Mouse (Mus musculus) kidney, embryonic 16.5 days (tissue): Measurements from ENCODE around the gene Hdhd3. TPM values are rescaled to one million over a fixed set of nuclear protein-coding genes. Genes with fewer than 3 reads are reported as not detected.

Experiments
- ATAC-seq: fragments of 200-750 bp; cut with Nextera tagmentation; 2 replicates; pipeline ENCODE4 v1.8.0; 2017; ENCODE audit warnings: moderate TSS enrichment; ENCODE audit not compliant: low FRiP score, low TSS enrichment
- H3K27ac ChIP-seq: fragments of 300-500 bp; sonication (generic); 2 replicates; pipeline ENCODE4 v1.5.1; 2014; ENCODE audit warnings: low read length
- H3K27me3 ChIP-seq: fragments of 300-500 bp; sonication (generic); 2 replicates; pipeline ENCODE4 v1.6.1; 2014; ENCODE audit warnings: low read length, control low read depth, mixed read lengths; ENCODE audit not compliant: insufficient read depth
- H3K36me3 ChIP-seq: fragments of 300-500 bp; sonication (generic); 2 replicates; pipeline ENCODE4 v1.6.1; 2014; ENCODE audit warnings: low read length, control low read depth, mixed read lengths; ENCODE audit not compliant: insufficient read depth
- H3K4me1 ChIP-seq: fragments of 300-500 bp; sonication (generic); 2 replicates; pipeline ENCODE4 v1.6.1; 2014; ENCODE audit warnings: low read length, control low read depth, mixed read lengths; ENCODE audit not compliant: insufficient read depth
- H3K4me2 ChIP-seq: fragments of 300-500 bp; sonication (generic); replicated peaks from 2 replicates; pipeline ENCODE4 v1.6.1; 2014; ENCODE audit warnings: low read depth, low read length
- H3K4me3 ChIP-seq: fragments of 300-500 bp; sonication (generic); 2 replicates; pipeline ENCODE4 v1.5.1; 2014; ENCODE audit warnings: mild to moderate bottlenecking, low read length
- H3K9ac ChIP-seq: fragments of 300-500 bp; sonication (generic); replicated peaks from 2 replicates; pipeline ENCODE4 v1.6.1; 2014; ENCODE audit warnings: low read length
- H3K9me3 ChIP-seq: fragments of 300-500 bp; sonication (generic); 2 replicates; pipeline ENCODE4 v1.6.1; 2016; ENCODE audit warnings: low read length, control low read depth
- WGBS: fragments of 180-500 bp; shearing (Covaris S2); extraction: QIAGEN DNeasy Blood & Tissue Kit; methylation state at CpG from one replicate; pipeline ENCODE4 v1.1.7; 2014; 5-methylcytosine and 5-hydroxymethylcytosine counted together
- polyA plus RNA-seq: library from polyadenylated mRNA; unstranded; fragments of >200 nt; fragmentation: Nextera tagmentation; extraction: Ambion mirVana; gene quantifications from 2 replicates; pipeline ENCODE4 v1.2.1, GENCODE M21; 2015

The Hdhd3 gene
- polyA plus RNA-seq, 1 experiment from 2014 or later = 20.6 TPM

DNA sequence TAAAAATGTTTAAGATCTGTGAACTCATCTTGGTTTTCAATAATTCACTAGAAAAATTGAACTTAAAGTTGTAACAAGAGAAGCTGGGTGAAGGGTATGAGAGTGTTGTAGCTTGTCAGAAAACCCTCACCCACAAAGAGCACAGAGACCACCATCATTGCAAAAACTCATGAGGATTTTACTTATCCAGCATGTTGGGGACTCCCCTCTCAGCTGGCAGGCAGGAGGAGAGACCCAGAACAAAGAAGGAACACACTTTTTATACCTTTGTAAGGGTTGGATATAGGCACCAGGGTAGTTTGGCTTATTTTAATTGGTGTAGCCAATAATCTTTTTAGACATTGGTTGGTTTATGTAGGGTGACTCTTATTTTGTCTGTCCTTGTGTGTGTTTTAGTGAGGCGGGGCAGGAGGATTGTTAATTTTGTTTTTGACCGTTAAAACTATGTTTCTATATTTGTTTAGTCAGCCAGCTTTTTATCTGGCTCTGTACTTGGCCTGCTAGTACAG is 17.7 kb upstream of the Hdhd3 start:
- no peak for ATAC-seq
- Histone ChIP-seq H3K36me3 (peaks cover 5% of the 10 kb centered on the region; the same call in 1 of the 2 replicates), H3K4me2 (no peak overlapping the region), H3K9me3 (no peaks in the 10 kb centered on the region), H3K4me3 (no peak overlapping the region), H3K27ac (no peak overlapping the region), H3K27me3 (no peaks in the 10 kb centered on the region), H3K4me1 (peaks cover 41% of the 10 kb centered on the region), H3K9ac (no peak overlapping the region)
- WGBS = 89% methylated on average over 2 of the region's 2 CpGs

DNA sequence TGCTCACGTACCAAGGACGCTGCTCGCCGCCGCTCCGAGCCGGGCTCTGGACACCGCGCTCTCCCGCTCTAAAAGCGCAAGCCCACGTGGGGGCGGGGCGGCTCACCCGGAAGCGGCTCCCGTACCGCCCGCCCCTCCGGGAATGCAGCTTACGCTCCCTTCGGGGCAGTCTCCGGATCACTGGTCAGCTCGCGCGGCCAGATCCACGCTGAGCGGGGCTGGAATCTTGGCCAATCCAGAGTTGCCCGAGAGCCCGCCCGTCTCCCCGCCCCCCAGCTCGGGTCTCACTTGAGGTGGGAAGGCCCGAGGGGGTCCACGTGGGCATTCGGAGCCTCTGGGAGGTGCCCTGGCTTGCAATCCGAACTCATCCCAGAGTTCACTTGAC is 16.6 kb upstream of the Hdhd3 start, which contains the start of gene Alad:
Gene Alad, minus strand, starts transcription at position 70 of the 385 bp plus-strand sequence.
- H3K27ac ChIP-seq = peak within 1 kb of the TSS; percentile 89
- H3K9ac ChIP-seq = peak within 1 kb of the TSS; percentile 75
- H3K4me3 ChIP-seq = peak within 1 kb of the TSS; percentile 74
- peaks cover 52% of the 10 kb centered on the region for H3K4me1 ChIP-seq
- 0% methylated on average over 37 of the region's 37 CpGs for WGBS
- H3K36me3 ChIP-seq = peaks cover 5% of the 10 kb centered on the region; the same call in 1 of the 2 replicates
- H3K9me3 ChIP-seq = no peaks in the 10 kb centered on the region
- ATAC-seq = peak; percentile 93
- peak within 1 kb of the TSS; percentile 72 for H3K4me2 ChIP-seq
- no peaks in the 10 kb centered on the region for H3K27me3 ChIP-seq

DNA sequence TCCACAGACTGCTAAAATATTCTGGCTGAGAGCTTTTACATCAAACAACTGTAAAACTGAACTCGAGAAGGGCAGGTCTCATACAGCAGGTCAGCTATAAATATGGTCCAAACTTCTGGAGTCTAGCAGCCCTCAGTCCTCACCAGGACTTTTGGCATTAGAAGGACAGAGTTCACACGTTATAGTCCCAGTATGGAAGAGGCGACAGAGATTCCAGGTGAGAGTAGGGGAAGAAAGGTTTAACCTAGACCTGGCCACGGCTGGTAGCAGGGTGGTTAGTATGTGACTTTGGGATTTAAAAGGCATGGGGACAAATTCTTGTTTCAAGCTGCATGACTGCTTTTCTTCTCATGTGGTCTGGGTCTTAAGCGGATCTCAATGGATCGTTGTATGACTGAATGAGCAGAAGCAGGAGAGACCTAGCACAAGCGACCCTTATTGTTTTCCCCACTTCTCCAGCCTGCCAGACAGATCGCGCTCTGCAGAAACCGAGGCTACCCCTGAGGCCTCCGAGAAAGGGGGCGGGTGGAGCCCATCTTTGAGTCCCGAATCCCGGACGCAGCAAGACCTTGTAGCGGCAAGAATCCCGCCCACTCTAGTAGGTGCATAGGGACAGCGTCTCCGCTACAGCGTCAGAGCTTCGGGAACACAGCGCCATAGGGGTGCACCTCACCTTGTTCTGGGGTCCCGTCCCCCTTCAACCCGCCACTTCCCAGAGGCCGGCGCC is 16.0 kb upstream of the Hdhd3 start:
- H3K27me3 ChIP-seq = no peaks in the 10 kb centered on the region
- ATAC-seq = peak; percentile 72
- H3K4me2 ChIP-seq = peak overlapping the region; percentile 72
- H3K4me3 ChIP-seq = peak overlapping the region; percentile 74
- no peaks in the 10 kb centered on the region for H3K9me3 ChIP-seq
- peak overlapping the region; percentile 89 for H3K27ac ChIP-seq
- H3K4me1 ChIP-seq = peaks cover 51% of the 10 kb centered on the region
- peak overlapping the region; percentile 75 for H3K9ac ChIP-seq
- peaks cover 5% of the 10 kb centered on the region; the same call in 1 of the 2 replicates for H3K36me3 ChIP-seq
- under 1% methylated on average over 26 of the region's 26 CpGs for WGBS

DNA sequence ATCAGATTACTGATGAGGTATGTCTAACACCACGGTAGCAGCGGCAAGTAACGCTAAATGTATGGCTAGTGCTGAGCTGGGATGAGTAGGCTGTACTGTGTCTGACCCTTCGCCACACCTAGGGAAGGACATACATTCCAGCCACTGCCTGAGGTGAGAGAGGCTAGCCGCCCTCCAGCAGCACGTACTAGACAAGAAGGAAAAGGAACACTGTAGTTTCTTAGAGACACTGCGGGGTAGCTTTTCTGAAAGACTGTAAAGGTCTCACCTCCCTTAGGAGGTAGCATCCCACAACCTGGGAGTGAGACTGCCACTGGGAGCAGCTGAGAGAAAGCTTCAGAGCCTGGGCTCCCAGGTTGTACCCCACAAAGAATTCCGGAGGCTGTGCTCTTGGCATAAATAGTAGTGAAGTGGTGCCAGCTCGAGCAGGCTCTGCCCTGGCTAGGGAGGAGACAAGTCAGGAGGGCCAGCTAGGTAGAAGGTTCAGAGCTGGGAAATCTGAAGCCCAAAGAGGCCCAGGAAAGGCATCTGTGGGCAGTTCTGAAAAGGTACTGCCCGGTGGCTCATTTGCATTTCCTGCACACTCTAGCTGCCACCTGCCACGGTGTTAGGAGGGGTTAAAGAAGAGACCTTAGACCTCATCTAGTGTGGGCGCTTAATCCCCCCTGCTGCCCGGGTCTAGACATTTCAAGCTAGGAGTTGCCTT is 15.3 kb upstream of the Hdhd3 start:
- H3K4me2 ChIP-seq = peak overlapping the region; percentile 72
- peak overlapping the region; percentile 74 for H3K4me3 ChIP-seq
- H3K27me3 ChIP-seq = no peaks in the 10 kb centered on the region
- H3K9ac ChIP-seq = peak overlapping the region; percentile 75
- WGBS = 25% methylated on average over 13 of the region's 13 CpGs
- H3K27ac ChIP-seq = peak overlapping the region; percentile 89
- H3K9me3 ChIP-seq = no peaks in the 10 kb centered on the region
- peak; percentile 18 for ATAC-seq
- H3K4me1 ChIP-seq = peaks cover 46% of the 10 kb centered on the region
- peaks cover 9% of the 10 kb centered on the region; the same call in 1 of the 2 replicates for H3K36me3 ChIP-seq

DNA sequence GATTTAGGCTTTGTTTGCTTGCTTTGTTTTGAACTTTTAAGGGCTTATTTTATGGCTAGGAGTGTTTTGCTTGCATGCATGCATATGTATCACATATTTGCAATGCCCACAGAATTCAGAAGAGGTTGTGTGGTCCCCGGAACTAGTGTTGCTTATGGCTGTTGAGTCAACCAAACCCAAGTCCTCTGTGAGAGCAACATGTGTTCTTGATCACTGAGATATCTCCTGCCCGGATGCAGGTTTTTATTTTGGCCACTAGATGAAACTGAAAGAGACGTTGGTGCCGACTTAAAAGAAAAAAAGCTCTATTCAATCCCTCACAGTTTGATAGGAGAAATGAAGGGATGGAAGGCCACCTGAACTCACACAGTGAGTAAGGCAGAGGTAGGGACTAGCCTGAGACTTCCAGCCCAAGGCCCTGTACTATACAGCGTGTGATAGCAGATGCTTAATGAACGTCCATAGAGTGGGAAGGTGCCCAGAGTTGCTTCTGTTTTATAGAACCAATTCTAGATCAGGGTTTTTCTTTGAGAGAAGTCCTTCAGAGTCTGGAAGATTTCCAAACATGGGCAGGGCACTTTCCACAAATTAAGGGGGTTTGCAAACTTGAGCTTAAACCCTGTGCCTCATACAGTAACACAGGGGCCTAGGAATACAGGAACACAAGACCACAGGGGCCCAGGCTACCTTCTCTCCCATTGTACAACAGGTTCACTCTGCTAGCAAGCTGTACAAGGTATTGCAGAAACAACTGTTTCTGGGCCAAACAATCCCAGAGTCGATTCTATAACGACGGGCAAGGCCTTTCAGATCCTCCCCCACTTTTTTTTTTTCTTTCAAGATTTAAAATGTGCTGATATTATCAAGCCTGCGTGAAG is 14.5 kb upstream of the Hdhd3 start:
- WGBS = 59% methylated on average over 10 of the region's 10 CpGs

DNA sequence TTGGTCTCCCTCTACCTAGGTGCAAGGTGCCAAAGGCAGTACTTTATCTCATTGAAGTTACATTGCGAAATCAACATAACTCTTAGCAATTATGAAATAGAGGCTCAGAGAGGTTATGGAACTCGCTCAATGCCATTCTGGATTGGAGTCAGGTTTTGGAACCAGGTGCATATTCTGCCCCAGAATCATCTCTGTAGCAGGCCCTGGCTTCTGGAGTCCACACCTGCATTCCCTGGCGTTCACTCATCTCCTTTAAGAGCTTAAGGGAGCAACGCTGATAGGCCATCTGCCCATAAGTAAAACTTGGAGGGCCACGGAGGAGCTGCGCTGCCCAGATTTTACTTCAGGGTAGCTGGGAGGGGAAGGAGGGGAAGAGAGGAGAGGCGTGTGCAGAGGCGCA is 13.8 kb upstream of the Hdhd3 start:
- no peaks in the 10 kb centered on the region for H3K27me3 ChIP-seq
- 91% methylated on average over 8 of the region's 8 CpGs for WGBS
- H3K36me3 ChIP-seq = peaks cover 20% of the 10 kb centered on the region
- no peaks in the 10 kb centered on the region for H3K9me3 ChIP-seq
- ATAC-seq = no peak
- H3K4me2 ChIP-seq = no peak overlapping the region
- no peak overlapping the region for H3K9ac ChIP-seq
- peaks cover 46% of the 10 kb centered on the region for H3K4me1 ChIP-seq
- H3K27ac ChIP-seq = no peak overlapping the region; the same call in 1 of the 2 replicates
- no peak overlapping the region for H3K4me3 ChIP-seq

More for the DNA sequence above, 14.5 kb upstream of the Hdhd3 start:
- peak overlapping the region; percentile 72 for H3K4me2 ChIP-seq
- peak overlapping the region; percentile 75 for H3K9ac ChIP-seq
- H3K36me3 ChIP-seq = peaks cover 13% of the 10 kb centered on the region
- no peak for ATAC-seq
- H3K9me3 ChIP-seq = no peaks in the 10 kb centered on the region
- H3K4me1 ChIP-seq = peaks cover 46% of the 10 kb centered on the region
- peak overlapping the region; percentile 74 for H3K4me3 ChIP-seq
- H3K27me3 ChIP-seq = no peaks in the 10 kb centered on the region
- H3K27ac ChIP-seq = peak overlapping the region; percentile 89

DNA sequence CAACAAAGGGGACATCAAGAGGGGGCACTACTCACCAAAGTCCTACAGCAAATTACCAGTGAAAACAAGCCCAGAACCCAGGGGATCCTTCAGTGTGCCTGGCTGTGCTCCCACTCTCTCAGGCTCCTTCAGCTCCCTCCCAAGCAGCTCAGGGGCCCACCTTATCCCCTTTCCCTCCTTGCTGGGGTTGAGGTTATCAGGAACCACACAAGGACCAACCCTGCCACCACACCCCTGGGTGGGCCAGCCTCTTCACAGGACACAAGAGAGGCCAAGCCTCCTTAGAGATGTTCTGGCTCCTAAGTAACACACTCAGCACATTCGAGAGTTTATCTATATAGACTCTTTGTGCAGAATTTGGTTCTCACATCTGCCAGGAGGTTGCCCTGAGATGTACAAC is 13.3 kb upstream of the Hdhd3 start:
- H3K9ac ChIP-seq = no peak overlapping the region
- 70% methylated on average over 1 of the region's 1 CpGs for WGBS
- ATAC-seq = no peak

DNA sequence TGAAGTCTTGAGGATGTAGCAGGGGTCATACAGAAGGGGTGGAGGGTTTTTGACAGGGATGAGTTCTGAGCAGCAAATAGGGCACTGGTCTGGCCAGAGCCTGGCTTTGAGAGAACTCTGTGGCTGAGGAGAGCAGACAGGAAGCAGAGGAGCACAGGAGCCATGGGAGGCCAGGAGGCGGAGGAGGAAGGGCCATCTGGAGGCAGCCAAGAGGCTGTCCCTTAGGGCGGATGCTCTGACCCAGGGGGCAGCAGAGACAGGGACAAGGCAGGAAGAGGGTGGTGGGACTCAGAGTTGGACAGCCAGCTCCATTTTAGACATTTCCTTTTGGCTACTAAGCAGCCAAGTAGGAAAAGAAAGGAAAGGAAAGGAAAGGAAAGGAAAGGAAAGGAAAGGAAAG is 12.8 kb upstream of the Hdhd3 start:
- peak overlapping the region; percentile 19; the same call in 1 of the 2 replicates for H3K9ac ChIP-seq
- H3K4me3 ChIP-seq = no peak overlapping the region
- peaks cover 46% of the 10 kb centered on the region for H3K4me1 ChIP-seq
- H3K4me2 ChIP-seq = no peak overlapping the region
- 30% methylated on average over 2 of the region's 2 CpGs for WGBS
- H3K36me3 ChIP-seq = peaks cover 30% of the 10 kb centered on the region
- no peak for ATAC-seq
- H3K9me3 ChIP-seq = no peaks in the 10 kb centered on the region
- H3K27ac ChIP-seq = peak overlapping the region; percentile 65; the same call in 1 of the 2 replicates
- no peaks in the 10 kb centered on the region for H3K27me3 ChIP-seq

More for the DNA sequence above, 13.3 kb upstream of the Hdhd3 start:
- H3K4me2 ChIP-seq = no peak overlapping the region
- no peaks in the 10 kb centered on the region for H3K27me3 ChIP-seq
- H3K9me3 ChIP-seq = no peaks in the 10 kb centered on the region
- H3K4me3 ChIP-seq = no peak overlapping the region
- peaks cover 25% of the 10 kb centered on the region for H3K36me3 ChIP-seq
- peak overlapping the region; percentile 33 for H3K27ac ChIP-seq
- H3K4me1 ChIP-seq = peaks cover 46% of the 10 kb centered on the region

DNA sequence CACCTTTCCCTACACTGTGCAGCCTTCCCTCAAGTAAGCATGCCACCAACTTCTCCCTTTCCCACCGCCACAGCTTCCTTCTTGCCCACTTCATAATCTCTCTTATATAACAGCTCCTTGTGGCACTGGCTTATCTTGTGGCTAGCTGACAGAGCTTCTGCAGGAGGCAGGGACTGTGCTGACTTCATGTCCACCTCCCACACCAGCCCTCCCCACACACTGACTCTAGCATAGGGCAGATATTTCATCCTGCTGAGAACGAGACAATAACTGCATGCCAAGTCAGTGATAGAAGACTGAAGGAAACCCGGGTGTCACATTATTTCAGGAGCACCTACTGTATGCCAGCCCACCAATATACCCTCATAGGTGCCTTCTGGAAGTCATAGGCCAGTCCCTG is 12.2 kb upstream of the Hdhd3 start:
- Histone ChIP-seq H3K27ac (peak overlapping the region; percentile 65; the same call in 1 of the 2 replicates), H3K9me3 (no peaks in the 10 kb centered on the region), H3K4me3 (no peak overlapping the region), H3K27me3 (no peaks in the 10 kb centered on the region), H3K36me3 (peaks cover 36% of the 10 kb centered on the region), H3K4me1 (peaks cover 45% of the 10 kb centered on the region), H3K4me2 (no peak overlapping the region), H3K9ac (0 out of 2 replicates have a peak overlapping the region, but pooled peaks have one; percentile 19)
- ATAC-seq = no peak
- WGBS = 68% methylated on average over 3 of the region's 3 CpGs
